Mouse (Mus musculus) intestine, embryonic 15.5 days (tissue): Measurements from ENCODE around the gene Sik2. TPM values are rescaled to one million over a fixed set of nuclear protein-coding genes. Genes with fewer than 3 reads are reported as not detected.
A peak's percentile ranks its signal among the peaks of the same experiment; 100 is the strongest.

ENCODE experiments used
- ATAC-seq: fragments of 200-750 bp; cut with Nextera tagmentation; 2 replicates; pipeline ENCODE4 v1.8.0; 2017; ENCODE audit warnings: moderate TSS enrichment, moderate library complexity
- H3K27ac ChIP-seq: fragments of 300-500 bp; sonication (generic); 2 replicates; pipeline ENCODE4 v1.5.1; 2015; ENCODE audit warnings: mild to moderate bottlenecking, inconsistent platforms
- H3K27me3 ChIP-seq: fragments of 300-500 bp; sonication (generic); replicated peaks from 2 replicates; pipeline ENCODE4 v1.6.1; 2015; ENCODE audit warnings: inconsistent platforms
- H3K36me3 ChIP-seq: fragments of 300-500 bp; sonication (generic); 2 replicates; pipeline ENCODE4 v1.6.1; 2015; ENCODE audit warnings: inconsistent platforms
- H3K4me1 ChIP-seq: fragments of 300-500 bp; sonication (generic); replicated peaks from 2 replicates; pipeline ENCODE4 v1.6.1; 2015; ENCODE audit warnings: inconsistent platforms
- H3K4me2 ChIP-seq: fragments of 300-500 bp; sonication (generic); replicated peaks from 2 replicates; pipeline ENCODE4 v1.6.1; 2015; ENCODE audit warnings: mild to moderate bottlenecking, inconsistent platforms
- H3K4me3 ChIP-seq: fragments of 300-500 bp; sonication (generic); replicated peaks from 2 replicates; pipeline ENCODE4 v1.5.1; 2015; ENCODE audit warnings: inconsistent platforms
- H3K9ac ChIP-seq: fragments of 300-500 bp; sonication (generic); 2 replicates; pipeline ENCODE4 v1.6.1; 2015; ENCODE audit warnings: inconsistent platforms
- H3K9me3 ChIP-seq: fragments of 300-500 bp; sonication (generic); 2 replicates; pipeline ENCODE4 v1.6.1; 2016; ENCODE audit warnings: inconsistent platforms
- WGBS: fragments of 180-500 bp; shearing (Covaris S2); methylation state at CpG from one replicate; pipeline ENCODE4 v1.1.7; 2015; 5-methylcytosine and 5-hydroxymethylcytosine counted together
- polyA plus RNA-seq: library from polyadenylated mRNA; unstranded; fragments of >200 nt; fragmentation: Nextera tagmentation; extraction: Ambion mirVana; gene quantifications from 2 replicates; pipeline ENCODE4 v1.2.1, GENCODE M21; 2015

The Sik2 gene
- polyA plus RNA-seq, 1 experiment from 2014 or later, result 14.6 TPM

DNA sequence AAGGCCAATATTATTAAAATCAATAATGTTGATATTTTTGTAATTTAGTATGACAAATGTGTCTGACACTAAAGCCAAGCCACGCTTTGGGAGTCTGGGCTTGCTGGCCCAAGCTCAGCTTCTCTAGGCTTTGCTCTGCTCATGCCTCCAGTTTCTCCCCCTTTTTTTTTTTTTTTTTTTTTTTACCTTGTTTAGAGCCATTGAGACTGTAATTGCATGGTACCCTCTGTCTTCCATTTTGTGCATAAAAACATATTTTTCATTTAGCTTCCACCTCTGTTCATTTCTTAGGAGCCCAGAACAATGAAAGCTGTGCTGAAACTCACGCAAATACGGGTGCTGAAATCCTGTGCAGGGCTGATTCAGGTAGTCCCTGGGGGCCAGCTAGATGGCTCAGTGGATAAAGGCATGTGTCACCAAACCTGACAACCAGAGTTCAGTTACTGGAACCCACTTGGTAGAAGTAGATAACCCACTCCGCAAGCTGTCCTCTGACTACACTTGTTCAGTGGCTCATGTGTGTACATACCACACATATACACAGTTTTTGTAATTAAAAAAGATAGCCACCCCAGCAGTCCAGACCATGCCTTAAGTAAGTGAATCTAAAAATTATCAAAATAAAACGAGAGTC is 153.6 kb downstream of the Sik2 start:
- H3K4me2 ChIP-seq, result no peak overlapping the region
- H3K27ac ChIP-seq, result no peak overlapping the region
- no peak overlapping the region for H3K9ac ChIP-seq
- H3K9me3 ChIP-seq, result no peaks in the 10 kb centered on the region
- H3K4me1 ChIP-seq, result peaks cover 26% of the 10 kb centered on the region
- H3K4me3 ChIP-seq, result no peak overlapping the region
- no peak for ATAC-seq
- H3K36me3 ChIP-seq, result peaks cover 6% of the 10 kb centered on the region; the same call in 1 of the 2 replicates
- no peaks in the 10 kb centered on the region for H3K27me3 ChIP-seq
- 88% methylated on average over 5 of the region's 5 CpGs for WGBS

DNA sequence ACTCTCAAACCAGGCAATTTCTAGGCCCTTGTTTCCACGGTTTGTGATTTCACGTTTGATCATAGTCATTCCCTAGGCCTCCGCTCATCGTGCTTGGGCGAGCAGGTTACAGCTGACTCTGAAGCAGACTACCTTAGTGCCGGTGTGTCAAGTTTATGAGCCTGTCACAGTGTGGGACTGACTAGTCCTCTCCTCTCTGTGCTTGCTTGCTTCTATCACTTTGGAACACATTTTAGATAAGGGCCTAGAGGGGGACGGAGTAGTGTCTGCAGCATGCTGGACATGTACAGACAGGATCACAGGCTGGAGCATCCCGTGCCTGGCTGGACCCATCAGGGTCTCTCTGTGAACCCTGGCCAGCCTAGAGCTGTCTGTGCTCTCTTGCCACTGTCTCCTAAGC is 154.5 kb downstream of the Sik2 start:
- no peaks in the 10 kb centered on the region for H3K9me3 ChIP-seq
- ATAC-seq, result 0 out of 2 replicates have a peak, but pooled peaks have one; percentile 8
- no peak overlapping the region for H3K4me3 ChIP-seq
- H3K4me2 ChIP-seq, result no peak overlapping the region
- peaks cover 35% of the 10 kb centered on the region for H3K4me1 ChIP-seq
- H3K27ac ChIP-seq, result peak overlapping the region; percentile 20; the same call in 1 of the 2 replicates
- 68% methylated on average over 8 of the region's 8 CpGs for WGBS
- no peak overlapping the region for H3K9ac ChIP-seq
- no peaks in the 10 kb centered on the region for H3K27me3 ChIP-seq
- H3K36me3 ChIP-seq, result no peaks in the 10 kb centered on the region

DNA sequence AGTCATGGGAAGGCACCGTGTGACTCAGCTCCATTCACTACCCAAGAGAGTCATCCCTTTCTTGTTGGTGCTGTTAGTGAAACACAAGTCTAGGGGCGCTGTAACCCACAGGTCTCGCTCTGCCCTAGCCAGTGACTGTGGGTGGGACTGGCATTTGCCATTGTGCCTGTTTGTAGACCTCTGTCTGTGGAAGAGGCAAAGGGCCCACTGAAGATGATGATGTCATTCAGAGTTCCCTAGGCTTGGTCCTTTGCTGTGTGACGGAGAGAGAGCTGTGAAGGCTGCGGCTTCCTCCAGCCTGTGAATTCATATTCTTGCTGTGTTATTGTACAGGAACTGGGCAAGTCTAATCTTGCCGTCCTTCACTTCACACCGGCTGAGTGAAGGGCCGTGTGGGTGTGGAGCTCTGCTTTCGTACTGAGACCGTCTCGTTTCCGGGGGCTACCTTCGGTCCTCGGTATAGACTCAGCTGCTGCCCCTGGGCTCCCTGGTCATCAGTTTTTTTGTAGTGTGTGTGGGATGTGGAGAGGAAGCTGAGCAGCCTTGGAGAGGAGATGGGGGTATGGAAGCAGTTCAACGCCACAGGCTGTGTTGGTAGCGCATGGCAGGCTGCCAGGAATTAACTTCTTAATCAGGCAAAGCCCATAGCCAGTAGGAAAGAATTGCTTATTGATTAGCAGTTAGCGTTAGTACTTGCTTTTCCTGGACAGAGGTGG is 156.1 kb downstream of the Sik2 start:
- peaks cover 31% of the 10 kb centered on the region for H3K4me1 ChIP-seq
- no peak overlapping the region for H3K9ac ChIP-seq
- H3K27ac ChIP-seq, result no peak overlapping the region
- H3K9me3 ChIP-seq, result no peaks in the 10 kb centered on the region
- H3K4me2 ChIP-seq, result no peak overlapping the region
- H3K27me3 ChIP-seq, result no peaks in the 10 kb centered on the region
- no peak for ATAC-seq
- 68% methylated on average over 17 of the region's 17 CpGs for WGBS
- no peak overlapping the region for H3K4me3 ChIP-seq
- H3K36me3 ChIP-seq, result no peaks in the 10 kb centered on the region

DNA sequence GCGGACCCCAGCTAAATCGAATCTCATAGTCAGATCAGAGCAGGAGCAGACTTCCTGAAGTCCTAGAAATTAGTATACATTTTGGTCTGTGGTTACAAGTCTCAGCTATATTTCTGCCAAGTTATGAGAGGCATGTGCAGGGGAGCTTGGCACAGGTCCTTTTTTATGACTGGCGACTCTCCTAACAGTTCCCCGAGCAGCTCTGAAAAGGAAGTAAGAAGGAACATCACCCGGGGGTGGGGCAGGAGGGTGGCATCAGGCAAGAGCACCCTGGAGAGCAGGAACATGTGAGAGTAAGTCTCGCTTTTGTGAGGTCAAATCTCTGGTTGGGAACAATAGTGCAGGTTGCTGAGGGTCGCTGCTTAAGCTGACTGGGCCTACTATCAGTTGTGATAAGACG is 158.2 kb downstream of the Sik2 start:
- peak overlapping the region; percentile 52 for H3K4me2 ChIP-seq
- H3K36me3 ChIP-seq, result no peaks in the 10 kb centered on the region
- no peaks in the 10 kb centered on the region for H3K9me3 ChIP-seq
- peaks cover 34% of the 10 kb centered on the region for H3K4me1 ChIP-seq
- ATAC-seq, result no peak
- 36% methylated on average over 8 of the region's 8 CpGs for WGBS
- H3K27ac ChIP-seq, result 0 out of 2 replicates have a peak overlapping the region, but pooled peaks have one; percentile 63
- H3K9ac ChIP-seq, result no peak overlapping the region
- no peaks in the 10 kb centered on the region for H3K27me3 ChIP-seq
- no peak overlapping the region for H3K4me3 ChIP-seq

DNA sequence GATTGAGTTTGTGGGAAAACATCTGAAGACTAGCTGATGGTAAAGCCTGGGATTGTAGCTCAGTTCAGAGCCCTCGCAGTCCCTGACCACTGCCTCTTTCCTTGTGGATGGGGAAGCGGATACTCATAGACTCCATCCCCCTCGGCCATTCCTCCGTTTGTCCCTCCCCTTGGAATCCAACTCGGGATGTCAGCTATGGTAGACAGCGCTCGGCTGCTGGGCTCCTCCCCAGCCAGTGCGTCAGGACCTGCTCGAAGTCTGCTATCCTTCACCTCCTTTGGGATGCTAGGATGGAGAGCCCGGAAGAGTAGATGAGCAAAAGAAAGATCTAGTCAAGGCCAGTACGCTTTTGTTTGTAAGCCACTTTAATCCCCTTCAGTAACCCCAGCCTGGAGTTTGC is 158.6 kb downstream of the Sik2 start:
- Histone ChIP-seq H3K4me3 (no peak overlapping the region; the same call in 1 of the 2 replicates), H3K27ac (peak overlapping the region; percentile 63), H3K27me3 (no peaks in the 10 kb centered on the region), H3K9ac (no peak overlapping the region), H3K9me3 (no peaks in the 10 kb centered on the region), H3K4me1 (peaks cover 34% of the 10 kb centered on the region), H3K36me3 (no peaks in the 10 kb centered on the region), H3K4me2 (peak overlapping the region; percentile 52)
- ATAC-seq, result no peak
- 15% methylated on average over 11 of the region's 11 CpGs for WGBS

DNA sequence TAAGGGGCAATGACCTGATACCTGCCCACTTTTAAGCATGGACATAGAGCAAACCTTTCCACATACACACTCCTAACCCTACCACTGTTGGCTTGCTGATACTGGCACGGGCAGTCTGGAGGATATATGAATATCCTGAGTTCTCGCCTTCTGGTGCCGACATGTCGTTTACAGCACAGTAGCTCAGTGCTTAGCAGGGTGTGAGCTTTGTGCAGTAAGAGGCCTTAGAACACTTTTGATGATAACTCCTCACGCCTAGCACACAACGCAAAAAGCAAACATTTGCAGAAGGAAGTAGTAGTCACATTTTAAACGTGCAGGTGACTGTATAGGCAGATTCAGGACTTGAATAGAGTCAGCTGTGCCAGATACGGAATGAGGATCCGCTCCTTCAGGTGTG is 159.1 kb downstream of the Sik2 start:
- peaks cover 34% of the 10 kb centered on the region for H3K4me1 ChIP-seq
- peak; percentile 48 for ATAC-seq

DNA sequence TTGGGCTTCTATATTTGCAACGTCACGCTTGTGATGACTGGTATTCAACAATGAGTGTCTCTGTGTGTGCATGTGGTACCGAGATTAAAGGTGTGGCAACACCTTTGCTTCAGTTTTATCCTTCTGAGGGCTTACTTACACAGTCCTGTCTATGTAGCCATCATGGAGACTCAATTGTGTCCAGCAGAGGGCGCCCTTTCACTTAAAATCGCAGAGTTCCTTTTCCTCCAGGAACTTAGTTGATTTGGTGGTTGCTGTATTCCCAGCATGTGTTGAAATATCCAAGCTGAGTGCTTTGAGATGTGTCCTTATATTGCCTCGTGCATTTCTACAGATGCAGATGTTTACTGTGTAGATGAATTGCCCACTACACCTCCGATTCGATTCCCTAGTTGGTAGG is 159.6 kb downstream of the Sik2 start:
- peak overlapping the region; percentile 52 for H3K4me2 ChIP-seq
- no peak overlapping the region for H3K9ac ChIP-seq
- H3K27me3 ChIP-seq, result no peaks in the 10 kb centered on the region
- H3K4me3 ChIP-seq, result 0 out of 2 replicates have a peak overlapping the region, but pooled peaks have one; percentile 0
- no peaks in the 10 kb centered on the region for H3K9me3 ChIP-seq
- peak overlapping the region; percentile 72; the same call in 1 of the 2 replicates for H3K27ac ChIP-seq
- peak; percentile 74 for ATAC-seq
- WGBS, result 18% methylated on average over 8 of the region's 8 CpGs
- H3K4me1 ChIP-seq, result peaks cover 34% of the 10 kb centered on the region
- H3K36me3 ChIP-seq, result no peaks in the 10 kb centered on the region

More for the DNA sequence above, 159.1 kb downstream of the Sik2 start:
- peak overlapping the region; percentile 72; the same call in 1 of the 2 replicates for H3K27ac ChIP-seq
- 0 out of 2 replicates have a peak overlapping the region, but pooled peaks have one; percentile 0 for H3K4me3 ChIP-seq
- peak overlapping the region; percentile 52 for H3K4me2 ChIP-seq
- H3K9me3 ChIP-seq, result no peaks in the 10 kb centered on the region
- H3K27me3 ChIP-seq, result no peaks in the 10 kb centered on the region
- WGBS, result 54% methylated on average over 9 of the region's 9 CpGs
- no peak overlapping the region for H3K9ac ChIP-seq
- no peaks in the 10 kb centered on the region for H3K36me3 ChIP-seq

DNA sequence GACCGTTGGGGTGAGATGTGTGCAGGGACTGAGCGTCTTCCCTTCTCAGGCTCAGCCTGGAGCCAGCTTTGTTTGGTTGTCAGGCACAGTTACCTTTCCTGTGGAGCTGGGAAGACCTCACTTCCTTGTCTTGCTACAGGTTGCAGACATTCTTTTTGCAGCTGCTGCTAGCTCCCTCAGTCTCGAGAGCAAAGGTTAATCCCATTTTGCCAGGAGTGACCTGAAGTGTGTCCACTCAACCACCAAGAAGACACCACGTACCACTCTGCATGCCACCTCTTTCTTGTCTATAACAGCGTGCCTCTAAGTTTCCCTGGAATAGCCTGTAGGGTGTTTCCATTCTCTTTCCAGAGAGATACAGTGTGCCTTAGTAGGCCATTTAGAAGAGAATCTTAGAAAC is 160.1 kb downstream of the Sik2 start:
- Histone ChIP-seq H3K27ac (peak overlapping the region; percentile 52), H3K4me2 (peak overlapping the region; percentile 28), H3K4me1 (peaks cover 34% of the 10 kb centered on the region), H3K9ac (no peak overlapping the region), H3K9me3 (no peaks in the 10 kb centered on the region), H3K27me3 (no peaks in the 10 kb centered on the region), H3K36me3 (no peaks in the 10 kb centered on the region), H3K4me3 (no peak overlapping the region)
- peak; percentile 19 for ATAC-seq
- 49% methylated on average over 5 of the region's 5 CpGs for WGBS

DNA sequence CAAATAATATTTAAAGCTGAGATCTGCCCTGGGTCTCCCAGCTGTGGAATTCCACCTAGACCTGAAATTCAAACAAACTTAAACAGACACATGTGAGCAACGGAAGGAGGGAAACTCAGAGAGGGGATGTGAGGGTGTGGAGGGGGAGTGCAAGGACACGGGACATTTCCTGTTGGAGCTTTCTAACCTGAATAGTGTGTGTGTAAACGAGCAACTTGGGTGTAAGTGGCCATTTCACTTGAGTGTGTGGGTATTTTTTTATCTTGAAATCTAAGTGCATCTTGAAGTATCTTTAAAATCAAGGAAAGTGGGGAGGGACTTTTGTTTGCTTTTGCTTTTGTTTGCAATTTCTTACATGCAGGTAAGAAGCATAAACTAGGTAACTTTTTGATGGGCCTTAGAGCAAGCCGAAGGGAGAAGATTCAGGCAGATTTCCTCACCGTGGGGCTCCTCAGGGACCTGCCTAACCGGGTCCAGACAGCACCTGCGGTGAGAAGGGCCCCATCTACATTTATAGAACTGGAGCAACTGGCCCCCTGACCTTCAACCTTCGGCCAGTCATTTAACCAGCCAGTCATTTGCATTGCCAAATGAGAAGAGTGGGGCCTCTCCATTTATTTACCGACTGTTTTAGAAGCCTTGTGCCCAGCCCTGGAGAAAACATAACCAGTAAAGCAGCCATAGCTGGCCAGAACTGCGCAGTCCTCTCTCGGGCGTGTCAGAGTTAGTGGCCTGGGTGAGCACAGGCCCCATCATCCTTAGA is 161.1 kb downstream of the Sik2 start:
- no peaks in the 10 kb centered on the region for H3K27me3 ChIP-seq
- 40% methylated on average over 12 of the region's 12 CpGs for WGBS
- ATAC-seq, result peak; percentile 37
- peak overlapping the region; percentile 52 for H3K27ac ChIP-seq
- H3K4me3 ChIP-seq, result no peak overlapping the region
- H3K9ac ChIP-seq, result no peak overlapping the region
- H3K9me3 ChIP-seq, result no peaks in the 10 kb centered on the region
- H3K4me2 ChIP-seq, result peak overlapping the region; percentile 28; the same call in 1 of the 2 replicates
- H3K36me3 ChIP-seq, result 0 out of 2 replicates have a peak, but pooled peaks cover 2% of the 10 kb centered on the region
- peaks cover 26% of the 10 kb centered on the region for H3K4me1 ChIP-seq

DNA sequence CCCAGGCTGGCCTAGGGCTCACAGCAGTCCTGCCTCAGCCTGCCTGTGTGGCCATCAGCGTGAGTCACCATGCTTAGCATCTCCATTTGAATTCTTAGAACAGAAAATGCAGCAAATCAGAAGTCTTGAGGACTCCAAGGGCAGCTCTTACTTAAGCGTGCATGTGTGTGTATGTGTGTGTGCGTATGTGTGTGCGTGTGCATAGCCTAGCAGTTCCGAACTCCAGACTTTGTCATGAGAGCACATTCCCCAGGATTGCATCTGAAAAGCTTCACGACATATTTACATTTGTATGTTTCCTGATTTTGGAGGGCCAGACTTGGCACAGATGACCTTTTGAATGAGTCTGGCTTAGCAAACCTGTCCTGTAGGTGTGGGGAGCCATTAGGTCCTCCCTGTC is 161.7 kb downstream of the Sik2 start:
- Histone ChIP-seq H3K4me1 (peaks cover 24% of the 10 kb centered on the region), H3K4me2 (peak overlapping the region; percentile 28; the same call in 1 of the 2 replicates), H3K4me3 (no peak overlapping the region), H3K9ac (no peak overlapping the region), H3K9me3 (no peaks in the 10 kb centered on the region), H3K36me3 (0 out of 2 replicates have a peak, but pooled peaks cover 4% of the 10 kb centered on the region), H3K27ac (peak overlapping the region; percentile 52), H3K27me3 (no peaks in the 10 kb centered on the region)
- ATAC-seq, result no peak
- 75% methylated on average over 6 of the region's 6 CpGs for WGBS

DNA sequence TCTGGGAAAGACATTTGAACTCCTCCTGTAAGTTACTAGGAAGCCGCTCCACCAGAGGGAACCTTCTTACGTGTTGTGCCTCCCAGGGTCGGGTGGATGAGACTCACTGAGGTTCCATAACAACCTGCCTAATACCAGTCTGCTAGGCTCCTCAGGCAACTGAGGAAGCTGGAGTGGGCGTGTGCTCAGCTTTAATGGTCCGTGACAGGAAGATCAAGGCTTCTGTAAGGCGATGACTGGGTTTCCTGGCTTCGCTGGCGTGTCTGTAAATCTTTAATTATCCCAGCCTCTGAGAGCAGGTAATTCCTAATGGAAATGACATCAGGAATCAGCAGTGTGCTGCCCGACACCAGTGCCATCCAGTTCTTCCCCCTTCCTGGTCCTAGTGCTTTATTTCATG is 163.3 kb downstream of the Sik2 start:
- WGBS, result 70% methylated on average over 9 of the region's 9 CpGs
- ATAC-seq, result no peak

DNA sequence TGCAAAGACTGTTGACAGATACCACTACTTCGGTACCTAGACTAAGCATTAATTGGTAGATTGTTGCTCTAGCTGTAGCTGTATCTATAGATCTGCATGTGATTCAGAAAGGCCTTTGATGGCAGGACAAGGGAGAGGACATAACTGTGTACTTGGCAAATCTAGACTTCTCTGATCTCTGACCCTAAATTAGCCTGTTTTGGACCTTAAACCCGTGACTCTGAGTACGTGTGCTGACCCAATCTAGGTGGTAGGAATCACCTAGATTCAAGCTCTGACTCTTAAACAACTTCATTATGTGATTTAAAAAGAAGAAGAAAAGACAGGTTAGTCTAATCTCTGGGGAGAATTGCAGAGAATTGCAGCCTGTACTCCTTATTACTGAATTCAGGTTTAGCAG is 163.8 kb downstream of the Sik2 start, which contains the start of gene Ppp2r1b:
Gene Ppp2r1b (plus strand): TSS at position 221 of the 400 bp plus-strand sequence.
- no peak for ATAC-seq
- Histone ChIP-seq H3K4me2 (no peak within 1 kb of the TSS), H3K9me3 (no peaks in the 10 kb centered on the region), H3K4me3 (no peak within 1 kb of the TSS), H3K4me1 (peaks cover 14% of the 10 kb centered on the region), H3K27ac (no peak within 1 kb of the TSS), H3K27me3 (no peaks in the 10 kb centered on the region), H3K9ac (no peak within 1 kb of the TSS), H3K36me3 (0 out of 2 replicates have a peak, but pooled peaks cover 4% of the 10 kb centered on the region)
- 82% methylated on average over 3 of the region's 3 CpGs for WGBS

More for the DNA sequence above, 163.3 kb downstream of the Sik2 start:
- no peaks in the 10 kb centered on the region for H3K27me3 ChIP-seq
- no peaks in the 10 kb centered on the region for H3K9me3 ChIP-seq
- peaks cover 18% of the 10 kb centered on the region for H3K4me1 ChIP-seq
- no peak overlapping the region for H3K27ac ChIP-seq
- no peak overlapping the region for H3K4me2 ChIP-seq
- no peak overlapping the region for H3K9ac ChIP-seq
- H3K36me3 ChIP-seq, result 0 out of 2 replicates have a peak, but pooled peaks cover 4% of the 10 kb centered on the region
- no peak overlapping the region for H3K4me3 ChIP-seq
